Mouse (Mus musculus) adrenal gland, adult 18-20 months (tissue): ENCODE measurements around the gene Ugt1a7c. TPM values are rescaled to one million over a fixed set of nuclear protein-coding genes. Genes with fewer than 3 reads are reported as not detected.
"Not testable (repeated sequence)": the region's sequence is repeated elsewhere in the genome, so short reads cannot be mapped to it uniquely, and the experiment has no call there.

ENCODE experiments used
- DNase-seq, 2 experiments: peaks; one replicate each; pipeline ENCODE4 v3.0.0; 2021 to 2022; ENCODE audit warnings: low spot score in 2 of 2
- total RNA-seq, 2 experiments: library from RNA; stranded (reverse); gene quantifications; 1 replicate in 1 of 2; 2 replicates in 1 of 2; pipeline ENCODE4 v1.2.3; 2021

The Ugt1a7c gene
- total RNA-seq, 2 experiments from 2014 or later: 1.8 to 3.6 TPM

DNA sequence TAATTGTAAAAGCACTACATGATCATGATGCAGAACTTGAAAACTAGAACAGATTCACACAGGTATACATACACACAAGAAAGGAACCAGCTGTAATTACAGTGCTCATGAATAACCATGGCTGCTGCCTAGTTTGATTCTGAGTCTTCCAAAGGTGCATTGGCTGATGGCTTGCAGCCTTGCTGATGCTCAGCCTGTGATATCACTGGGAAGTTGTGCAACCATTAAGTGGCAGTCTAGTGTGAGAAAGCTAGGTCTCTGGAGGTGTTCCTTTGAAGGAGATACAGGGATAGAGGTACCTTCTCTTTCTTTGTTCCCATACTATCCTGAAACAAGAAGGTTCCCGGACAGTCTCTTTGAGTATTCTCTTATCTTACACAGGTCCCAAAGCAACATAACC is 124.2 kb downstream of the Ugt1a7c start:
- DNase-seq: no peak

DNA sequence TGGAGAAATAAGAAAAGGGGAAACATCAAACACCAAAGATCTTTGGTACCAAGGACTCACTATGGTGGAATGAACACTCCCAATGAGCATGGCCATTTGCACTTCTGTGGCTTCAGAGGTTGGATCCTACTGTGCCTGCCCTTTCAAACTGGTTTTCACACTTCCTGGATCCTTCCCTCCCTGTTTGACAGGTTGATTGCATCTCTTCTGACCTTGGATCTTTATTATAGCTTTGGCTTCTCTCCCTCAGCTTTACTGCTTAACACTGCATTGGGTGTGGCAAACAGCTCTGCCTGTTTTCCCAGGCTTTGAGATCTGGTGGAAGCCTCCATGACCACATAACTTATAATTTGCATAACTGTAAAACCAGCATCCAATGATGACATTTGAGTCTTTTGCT is 125.5 kb downstream of the Ugt1a7c start:
- DNase-seq: peak in 1 of 2 experiments; percentile 21

DNA sequence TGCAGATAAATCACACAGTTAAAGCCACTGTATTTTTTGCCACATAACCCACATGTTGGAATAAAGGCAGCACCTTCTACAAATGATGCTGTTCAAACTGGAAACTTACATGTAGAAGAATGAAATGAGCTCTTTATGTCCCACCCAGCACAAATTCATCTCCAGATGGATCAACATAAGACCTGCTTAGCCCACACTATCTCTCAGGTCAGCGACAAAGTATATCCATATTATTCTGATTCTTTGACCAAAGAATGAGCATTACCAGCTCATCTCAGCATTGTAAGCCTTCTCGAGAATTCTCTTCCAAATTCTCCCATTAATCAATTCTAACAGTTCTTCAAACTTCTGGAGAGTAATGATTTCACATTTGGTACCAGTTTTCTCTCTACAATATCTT is 127.4 kb downstream of the Ugt1a7c start:
- DNase-seq: no peak

DNA sequence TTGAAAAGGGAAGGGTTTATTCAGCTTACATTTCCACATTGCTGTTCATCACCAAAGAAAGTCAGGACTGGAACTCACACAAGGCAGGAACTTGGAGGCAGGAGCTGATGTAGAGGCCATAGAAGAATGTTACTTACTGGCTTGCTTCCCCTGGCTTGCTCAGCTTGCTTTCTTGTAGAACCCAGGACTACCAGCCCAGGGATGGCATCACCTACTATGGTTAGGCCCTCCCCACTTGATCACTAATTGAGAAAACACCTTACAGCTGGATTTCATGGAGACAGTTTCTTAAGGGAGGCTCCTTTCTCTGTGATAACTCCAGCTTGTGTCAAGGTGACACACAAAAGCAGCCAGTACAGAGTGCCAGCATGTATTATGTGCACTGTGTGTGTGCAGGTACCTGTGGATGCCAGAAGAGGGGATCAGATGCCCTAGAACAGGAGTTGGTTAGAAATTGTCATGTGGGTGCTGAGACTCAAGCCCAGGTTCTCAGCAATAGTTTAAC is 128.2 kb downstream of the Ugt1a7c start:
- DNase-seq: not testable (repeated sequence)

DNA sequence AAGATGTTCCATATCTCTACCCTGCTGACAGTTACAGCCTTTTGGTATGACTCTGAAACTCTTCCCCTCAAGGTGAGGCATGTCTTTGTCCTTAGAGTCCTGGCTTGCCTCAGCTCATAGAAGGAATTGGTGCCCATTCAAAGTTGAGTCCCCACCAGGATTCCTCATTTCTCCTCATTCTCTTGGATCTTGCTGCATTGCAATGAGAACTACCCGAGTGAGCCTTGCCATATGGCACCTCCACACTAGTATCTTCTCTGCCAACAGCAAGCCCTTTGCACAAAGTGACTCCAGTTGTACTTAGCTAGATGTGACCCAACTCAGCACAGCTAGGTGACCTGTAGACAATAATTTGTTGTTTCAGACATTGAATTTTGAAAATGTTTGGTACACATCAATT is 128.7 kb downstream of the Ugt1a7c start:
- no peak for DNase-seq

DNA sequence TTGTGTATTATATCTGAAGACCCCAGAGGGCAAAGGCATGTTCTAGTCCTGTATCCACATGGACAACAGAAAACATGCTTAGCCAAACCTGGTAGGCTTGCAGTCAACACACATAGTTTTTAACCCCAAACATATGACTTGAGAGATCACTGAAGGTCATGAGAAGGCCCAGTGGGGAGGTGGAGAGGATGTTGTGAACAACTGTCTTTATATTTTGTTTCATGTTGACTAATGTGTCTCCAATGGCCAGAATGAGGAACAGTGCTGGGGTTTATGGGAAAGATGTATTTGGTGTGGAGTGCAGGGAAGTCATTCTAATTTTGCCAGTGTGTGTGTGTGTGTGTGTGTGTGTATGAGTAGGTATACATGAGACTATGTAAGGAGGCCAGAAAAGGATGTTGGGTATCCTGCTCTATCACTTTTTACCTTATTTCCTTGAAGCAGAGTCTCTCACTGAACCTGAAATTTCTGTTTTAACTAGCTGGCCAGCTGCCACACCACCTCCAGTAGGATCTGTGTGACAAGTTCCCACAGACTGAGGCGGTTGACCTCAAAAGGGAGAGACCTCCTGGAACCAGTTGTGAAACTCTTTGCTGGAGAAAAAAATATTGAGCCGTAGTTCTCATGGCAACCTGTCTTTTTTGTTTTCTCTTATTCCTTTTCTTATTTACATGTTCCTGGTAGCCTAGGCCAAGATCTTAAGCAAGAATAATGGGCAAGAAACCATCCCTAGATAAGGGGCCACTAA is 129.3 kb downstream of the Ugt1a7c start:
- peak in 1 of 2 experiments; percentile 27 for DNase-seq

DNA sequence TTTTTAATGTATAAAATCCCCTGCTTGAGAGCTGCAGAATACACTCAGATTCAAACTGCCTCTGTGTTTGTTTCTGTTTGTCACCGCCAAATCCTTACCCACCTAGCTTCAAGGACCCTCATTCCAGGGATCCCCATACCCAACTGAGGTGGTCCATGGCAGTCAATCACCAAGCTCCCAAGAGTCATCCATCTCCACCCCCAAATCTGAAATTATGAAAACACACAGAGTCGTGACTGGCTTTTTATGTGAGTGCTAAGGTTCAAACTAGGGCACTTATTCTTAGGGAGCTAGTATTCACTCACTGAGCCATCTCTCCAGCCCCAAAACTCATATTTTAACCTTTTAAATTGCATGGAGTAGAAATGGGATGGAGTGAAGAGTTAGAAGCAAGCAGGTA is 130.4 kb downstream of the Ugt1a7c start:
- not testable (repeated sequence) for DNase-seq

DNA sequence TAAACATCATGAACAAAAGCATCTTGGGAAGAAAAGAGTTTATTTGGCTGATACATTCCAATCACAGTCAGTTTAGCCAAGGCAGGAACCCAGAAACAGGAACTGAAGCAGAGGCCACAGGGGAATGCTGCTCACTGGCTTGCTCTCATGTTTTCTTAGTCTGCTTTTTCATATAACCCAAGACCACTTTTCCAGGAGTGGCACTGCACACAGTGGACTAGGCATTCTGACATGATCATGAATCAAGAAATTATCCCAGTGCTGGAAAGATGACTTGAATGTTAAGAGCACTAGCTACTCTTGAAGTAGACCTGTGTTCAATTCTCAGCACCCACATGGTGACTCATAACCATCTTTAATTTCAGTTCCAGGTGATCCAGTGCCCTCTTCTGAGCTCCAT is 130.9 kb downstream of the Ugt1a7c start:
- peak in 1 of 2 experiments; percentile 19 for DNase-seq

DNA sequence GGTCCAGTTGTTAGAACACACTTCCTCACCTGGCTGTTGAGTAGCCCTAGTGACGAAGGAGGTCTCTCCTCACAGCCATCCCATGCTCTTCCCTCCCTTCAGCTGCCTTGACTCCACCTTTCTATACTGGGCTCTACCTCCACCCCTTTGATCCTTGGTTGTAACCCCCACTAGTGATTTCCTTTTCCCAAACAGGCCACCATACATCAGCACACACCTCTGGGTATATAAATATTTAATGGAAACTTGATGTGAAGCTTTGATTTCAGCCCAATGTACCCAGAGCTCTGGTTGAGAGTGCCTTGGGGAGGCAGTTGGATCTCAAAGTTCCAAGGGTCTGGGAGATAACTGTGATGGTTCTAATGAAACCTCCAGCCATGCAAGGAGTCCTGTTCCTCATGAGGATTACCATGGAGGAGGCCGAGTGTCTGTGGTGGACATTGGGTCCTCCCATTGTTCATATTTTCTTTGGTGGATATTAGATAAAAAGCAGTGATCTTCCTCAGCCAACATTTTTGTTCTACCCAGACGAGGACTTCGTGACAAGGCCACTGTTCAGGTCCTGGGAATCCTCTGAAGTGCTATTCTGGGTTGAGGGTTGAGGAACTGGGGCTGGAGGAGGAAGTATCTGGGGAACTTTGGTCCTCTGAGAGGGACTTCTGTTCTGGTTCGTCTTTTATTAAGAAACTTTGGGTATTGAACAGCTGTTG is 132.0 kb downstream of the Ugt1a7c start, which contains the start of gene Mroh2a:
Gene Mroh2a (plus strand): TSS at position 317 of the 710 bp plus-strand sequence.
- DNase-seq: peak in 1 of 2 experiments; percentile 20

DNA sequence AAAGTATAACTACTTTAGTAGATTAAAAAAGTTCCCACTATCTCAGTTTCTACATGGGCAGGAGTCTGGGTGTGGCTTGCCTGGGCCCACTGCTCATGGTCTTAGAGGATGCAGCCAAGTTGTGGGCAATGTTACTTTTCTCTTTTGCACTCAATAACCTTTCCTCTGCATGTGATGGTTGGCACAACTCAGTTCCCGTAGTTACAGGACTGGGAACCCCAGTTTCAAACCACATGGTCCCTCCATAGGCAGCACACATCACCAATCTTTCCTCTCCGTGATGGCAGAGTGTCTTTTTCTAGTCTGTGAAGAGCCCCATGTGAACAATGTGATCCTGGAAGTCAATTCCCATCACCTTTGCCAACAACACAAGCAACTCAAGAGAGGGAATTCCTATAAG is 132.6 kb downstream of the Ugt1a7c start:
- DNase-seq: peak in 1 of 2 experiments; percentile 19

DNA sequence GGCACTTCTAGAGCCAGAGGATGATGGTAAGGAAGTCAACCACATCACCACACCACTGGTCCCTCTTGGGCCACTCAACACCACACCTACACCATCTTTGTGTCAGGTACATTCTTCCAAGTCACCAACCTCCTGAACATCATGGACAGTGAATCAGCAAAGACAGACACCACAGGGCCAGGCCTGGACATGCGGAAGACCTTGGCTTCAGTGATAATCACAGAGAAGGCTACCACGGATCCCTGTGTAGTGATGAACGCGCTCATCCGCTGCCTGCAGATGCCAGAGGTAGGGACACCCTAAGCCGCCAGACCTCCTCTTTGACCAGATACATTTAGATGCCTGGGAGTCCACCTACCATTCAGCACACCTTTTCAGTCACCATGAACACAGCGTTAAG is 133.3 kb downstream of the Ugt1a7c start:
- peak in 1 of 2 experiments; percentile 37 for DNase-seq

DNA sequence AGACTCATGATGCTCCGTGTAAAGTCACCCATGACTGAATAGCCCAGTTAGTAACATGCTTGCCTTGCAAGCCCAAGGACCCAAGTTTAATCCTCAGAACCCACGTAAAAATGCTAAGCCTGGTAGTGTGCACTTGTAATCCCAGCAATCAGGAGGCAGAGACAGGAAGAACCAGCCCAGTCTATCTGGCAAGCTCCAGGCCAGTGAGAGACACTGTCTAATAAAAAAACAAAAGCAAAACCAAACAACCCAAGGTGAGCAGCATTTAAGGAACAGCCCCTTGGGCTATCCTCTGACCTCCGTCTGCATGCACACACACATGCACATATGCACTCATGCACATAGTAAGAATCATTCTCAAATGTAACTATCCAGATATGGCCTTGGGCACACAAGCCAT is 134.7 kb downstream of the Ugt1a7c start:
- DNase-seq: peak in 1 of 2 experiments; percentile 20

DNA sequence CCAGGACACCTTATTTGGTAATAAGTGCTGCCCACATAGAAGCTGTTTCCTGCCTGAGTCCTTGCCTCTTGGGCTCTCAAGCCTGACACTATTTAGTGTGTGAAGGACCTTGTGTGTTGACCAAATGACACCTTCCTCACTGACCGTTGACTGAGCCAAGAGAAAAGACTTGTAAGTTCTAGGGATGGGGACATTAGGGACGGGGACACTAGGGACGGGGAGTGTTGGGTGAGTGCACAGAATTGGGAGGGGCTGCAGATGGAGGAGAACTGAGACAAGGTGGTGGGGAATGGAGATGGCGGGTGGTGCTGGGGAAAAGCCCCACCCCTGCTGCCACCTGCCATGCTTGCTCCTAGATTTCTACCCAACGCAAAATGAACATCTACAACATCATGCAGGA is 135.1 kb downstream of the Ugt1a7c start:
- peak in 1 of 2 experiments; percentile 25 for DNase-seq

DNA sequence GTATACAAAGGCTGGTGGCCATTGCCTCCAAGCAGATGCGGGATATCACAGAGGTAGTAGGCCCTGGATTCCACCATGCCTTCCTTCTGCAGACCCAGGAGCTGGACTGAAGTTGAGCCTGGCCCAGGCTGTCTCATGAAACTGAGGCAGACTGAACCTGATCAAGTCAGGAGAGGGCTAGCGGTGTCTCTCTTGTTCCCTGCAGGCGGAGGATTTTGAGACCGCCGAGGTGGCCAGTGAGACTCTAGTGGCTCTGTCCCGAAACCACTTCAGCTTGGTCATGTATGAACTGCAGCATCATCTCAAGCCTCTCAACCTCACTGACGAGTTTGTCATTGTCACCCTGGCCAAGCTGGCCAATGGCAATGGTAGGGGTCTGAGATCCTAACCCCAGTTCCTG is 135.6 kb downstream of the Ugt1a7c start:
- peak in 1 of 2 experiments; percentile 25 for DNase-seq

DNA sequence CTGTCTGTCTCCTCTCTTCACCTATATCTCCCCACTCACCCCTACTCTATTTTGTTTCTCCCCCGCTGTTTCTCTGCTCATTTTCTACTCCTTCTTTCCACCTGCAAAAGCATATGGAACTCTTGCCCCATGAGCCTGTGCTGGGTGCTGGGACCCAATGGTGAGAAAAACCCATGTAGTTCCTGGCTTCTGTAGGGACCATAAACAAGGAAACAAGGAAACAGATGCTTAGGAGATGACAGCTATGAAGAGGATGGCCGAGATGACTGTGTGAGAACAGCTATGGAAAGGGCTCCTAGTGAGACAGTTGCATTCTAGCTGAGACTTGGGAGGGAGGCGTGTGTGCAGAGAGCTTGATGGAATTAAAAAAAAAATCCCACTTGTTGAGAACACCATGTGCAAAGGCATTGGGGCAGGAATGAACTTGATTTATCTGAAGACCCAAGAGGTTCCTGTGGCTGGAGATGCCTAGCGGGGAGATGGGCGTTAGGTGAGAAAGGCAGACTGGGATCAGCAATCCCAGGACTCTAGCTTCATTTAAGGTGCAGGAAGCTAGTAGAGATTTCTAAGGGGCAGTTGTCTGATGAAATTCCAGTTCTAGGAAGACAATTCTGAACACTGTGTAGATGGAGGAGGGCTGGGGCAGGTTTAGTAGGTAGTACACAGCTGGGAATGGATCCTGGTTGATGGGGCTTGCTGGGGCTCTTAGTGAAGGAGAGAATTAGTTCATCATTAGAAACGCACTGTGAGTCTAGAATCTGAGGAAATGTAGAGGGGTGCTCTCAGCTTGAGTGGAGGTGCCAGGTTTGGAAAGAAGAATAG is 136.3 kb downstream of the Ugt1a7c start:
- DNase-seq: peak in 1 of 2 experiments; percentile 22

DNA sequence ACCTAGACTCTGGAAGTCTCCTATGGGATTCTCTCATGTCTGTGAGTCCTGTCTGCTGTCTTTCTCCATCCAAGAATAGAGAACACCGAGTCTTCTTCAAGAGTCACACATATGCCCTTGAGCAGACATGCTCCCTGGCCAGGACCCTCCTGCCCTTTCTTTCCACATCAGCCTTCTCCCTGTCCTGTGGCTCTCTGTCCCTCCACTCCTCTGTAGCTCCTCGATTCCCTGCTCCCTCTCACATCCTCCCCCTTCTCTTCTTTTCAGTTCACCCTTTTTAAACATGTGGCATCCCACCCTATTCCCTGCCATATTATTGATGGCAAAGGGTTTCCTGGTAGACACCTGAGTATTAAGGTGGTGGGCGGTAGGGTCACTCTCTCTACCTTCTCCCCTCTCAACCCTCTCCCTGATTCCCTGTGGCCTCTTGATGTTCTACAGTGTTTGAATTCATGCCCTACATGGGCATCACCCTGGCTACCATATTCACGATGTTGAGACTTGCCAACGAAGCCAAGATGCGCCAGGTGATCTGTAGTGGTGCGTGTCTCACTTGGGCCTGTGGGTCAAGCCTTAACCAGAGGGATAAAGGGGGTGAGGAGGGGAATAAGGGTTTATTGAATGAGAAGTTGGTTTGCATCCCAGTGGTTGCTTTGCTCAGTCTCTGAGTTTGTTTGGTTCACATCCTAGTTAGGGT is 137.1 kb downstream of the Ugt1a7c start:
- peak in 1 of 2 experiments; percentile 26 for DNase-seq

DNA sequence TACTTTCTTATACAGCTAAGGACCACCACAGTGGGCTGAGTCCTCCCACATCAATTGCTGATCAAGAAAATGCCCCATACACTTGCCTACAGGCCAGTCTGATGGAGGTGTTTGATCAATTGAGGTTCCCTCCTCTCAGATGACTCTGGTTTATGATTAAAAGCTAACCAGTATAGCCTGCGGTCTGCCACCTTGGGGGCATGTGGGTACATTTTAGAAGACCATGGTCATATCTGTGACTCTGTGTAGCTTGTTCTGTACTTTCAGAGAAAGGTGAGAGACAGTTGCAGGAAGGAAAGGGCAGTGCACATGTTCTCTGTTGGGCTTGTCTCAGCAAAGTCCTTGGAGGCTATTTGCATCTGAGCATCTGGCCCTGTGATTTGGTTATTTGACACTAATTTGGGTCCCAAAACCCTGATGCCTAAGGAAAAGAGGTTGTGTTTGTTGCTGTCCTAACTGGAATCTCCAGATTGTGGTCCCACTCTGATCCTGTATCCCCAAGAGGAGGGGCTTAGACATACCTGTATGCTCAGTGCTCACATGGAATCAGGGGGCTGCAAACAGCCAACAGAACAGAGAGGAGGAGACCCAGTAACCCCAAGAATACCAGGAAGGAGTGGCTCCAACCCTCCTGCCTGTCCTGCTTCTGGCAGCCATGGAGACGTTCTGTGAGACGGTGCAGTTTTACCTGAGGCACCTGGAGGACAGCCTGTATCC is 138.0 kb downstream of the Ugt1a7c start:
- peak in 1 of 2 experiments; percentile 26 for DNase-seq

DNA sequence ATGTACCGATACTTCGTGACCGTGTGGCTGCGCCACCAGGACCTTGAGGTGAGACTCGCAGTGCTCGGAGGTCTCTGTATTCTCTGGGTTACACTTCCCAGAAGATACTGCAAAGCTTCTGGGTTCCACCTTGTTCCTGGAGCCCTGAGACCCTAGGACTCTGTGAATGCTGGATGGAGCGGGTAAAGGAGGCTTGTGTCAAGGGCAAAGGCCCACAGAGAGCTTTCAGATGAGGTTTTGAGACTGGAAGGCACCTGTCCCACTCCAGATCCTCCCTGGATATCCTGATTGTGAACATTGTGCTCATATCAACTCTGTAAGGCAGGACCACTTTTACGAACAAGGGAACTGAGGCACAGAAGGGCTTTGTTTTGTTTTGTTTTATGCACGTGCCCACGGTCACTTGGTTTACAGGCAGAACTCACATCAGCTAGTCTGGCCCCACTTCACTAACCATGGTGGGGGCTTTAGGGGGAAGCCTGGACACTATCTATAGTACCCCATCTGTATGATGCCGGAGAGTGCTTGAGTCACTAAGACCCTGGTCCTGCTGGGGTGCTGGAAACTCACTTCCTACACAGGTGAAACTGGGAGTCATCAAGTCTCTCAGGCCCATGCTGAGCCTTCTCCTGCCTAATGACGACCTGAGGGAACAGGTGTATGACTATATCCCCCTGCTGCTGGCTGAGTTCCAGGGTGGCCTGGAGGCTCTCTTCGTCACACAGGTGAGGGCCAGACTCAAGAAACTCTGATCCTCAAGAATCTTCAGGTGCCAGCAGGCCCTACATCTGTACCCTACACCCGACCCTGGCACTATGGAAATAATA is 138.8 kb downstream of the Ugt1a7c start:
- DNase-seq: peak in 1 of 2 experiments; percentile 29

DNA sequence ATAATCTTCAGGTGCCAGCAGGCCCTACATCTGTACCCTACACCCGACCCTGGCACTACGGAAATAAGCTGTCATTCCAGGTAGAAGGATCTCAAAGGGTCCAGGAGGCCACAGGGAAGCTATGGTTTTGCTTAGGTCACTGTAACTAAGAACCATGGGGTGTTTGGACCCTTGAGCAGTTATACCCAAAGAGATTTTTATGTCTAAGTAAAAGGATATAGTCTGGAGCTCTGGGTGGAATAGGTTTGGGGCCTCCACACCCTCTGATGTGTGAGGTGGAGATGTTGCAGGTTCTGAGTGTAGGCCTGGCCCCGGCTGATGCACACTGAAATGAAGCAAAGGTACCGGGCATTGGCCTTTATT is 139.4 kb downstream of the Ugt1a7c start:
- no peak for DNase-seq
